Mouse (Mus musculus) lung, embryonic 15.5 days (tissue): Measurements from ENCODE around the gene Adam15. TPM values are rescaled to one million over a fixed set of nuclear protein-coding genes. Genes with fewer than 3 reads are reported as not detected.

ENCODE experiments used
- ATAC-seq: fragments of 200-750 bp; cut with Nextera tagmentation; 2 replicates; pipeline ENCODE4 v1.8.0; 2017; ENCODE audit warnings: moderate number of reproducible peaks, borderline replicate concordance; ENCODE audit not compliant: low FRiP score, low TSS enrichment; ENCODE audit errors: extremely low read depth
- H3K27ac ChIP-seq: fragments of 300-500 bp; sonication (generic); 2 replicates; pipeline ENCODE4 v1.5.1; 2015; ENCODE audit warnings: moderate library complexity, mild to moderate bottlenecking, inconsistent platforms
- H3K27me3 ChIP-seq: fragments of 300-500 bp; sonication (generic); 2 replicates; pipeline ENCODE4 v1.6.1; 2015; ENCODE audit warnings: inconsistent platforms
- H3K36me3 ChIP-seq: fragments of 300-500 bp; sonication (generic); 2 replicates; pipeline ENCODE4 v1.6.1; 2015; ENCODE audit warnings: inconsistent platforms
- H3K4me1 ChIP-seq: fragments of 300-500 bp; sonication (generic); 2 replicates; pipeline ENCODE4 v1.6.1; 2015; ENCODE audit warnings: inconsistent platforms
- H3K4me2 ChIP-seq: fragments of 300-500 bp; sonication (generic); 2 replicates; pipeline ENCODE4 v1.6.1; 2015; ENCODE audit warnings: inconsistent platforms, mild to moderate bottlenecking, moderate library complexity
- H3K4me3 ChIP-seq: fragments of 300-500 bp; sonication (generic); 2 replicates; pipeline ENCODE4 v1.5.1; 2015; ENCODE audit warnings: mild to moderate bottlenecking, inconsistent platforms
- H3K9ac ChIP-seq: fragments of 300-500 bp; sonication (generic); 2 replicates; pipeline ENCODE4 v1.6.1; 2015; ENCODE audit warnings: inconsistent platforms
- H3K9me3 ChIP-seq: fragments of 300-500 bp; sonication (generic); 2 replicates; pipeline ENCODE4 v1.6.1; 2016; ENCODE audit warnings: inconsistent platforms
- WGBS: fragments of 180-500 bp; shearing (Covaris S2); methylation state at CpG from one replicate; pipeline ENCODE4 v1.1.7; 2015; 5-methylcytosine and 5-hydroxymethylcytosine counted together
- polyA plus RNA-seq: library from polyadenylated mRNA; unstranded; fragments of >200 nt; fragmentation: Nextera tagmentation; extraction: Ambion mirVana; gene quantifications from 2 replicates; pipeline ENCODE4 v1.2.1, GENCODE M21; 2015

Adam15 gene
- polyA plus RNA-seq, 1 experiment from 2014 or later: 63.0 TPM

- Histone ChIP-seq H3K4me3 (no peak overlapping the region), H3K27me3 (no peaks in the 10 kb centered on the region; the same call in 1 of the 2 replicates), H3K27ac (no peak overlapping the region), H3K4me2 (no peak overlapping the region), H3K9ac (no peak overlapping the region), H3K36me3 (peaks cover 5% of the 10 kb centered on the region; the same call in 1 of the 2 replicates), H3K4me1 (peaks cover 24% of the 10 kb centered on the region), H3K9me3 (no peaks in the 10 kb centered on the region)
- no peak for ATAC-seq
- 78% methylated on average over 10 of the region's 10 CpGs for WGBS
Measured at GRCm38 (mm10) chr3:89346815-89347540, 2.8 kb downstream of the Adam15 start.

GRCm38 (mm10) chr3:89343279-89343678, 6.5 kb downstream of the Adam15 start:
- H3K36me3 ChIP-seq: peaks cover 5% of the 10 kb centered on the region; the same call in 1 of the 2 replicates
- no peak overlapping the region for H3K9ac ChIP-seq
- H3K9me3 ChIP-seq: no peaks in the 10 kb centered on the region
- no peak overlapping the region for H3K4me3 ChIP-seq
- no peaks in the 10 kb centered on the region for H3K27me3 ChIP-seq
- no peak overlapping the region for H3K4me2 ChIP-seq
- H3K4me1 ChIP-seq: peaks cover 30% of the 10 kb centered on the region
- no peak for ATAC-seq
- no peak overlapping the region for H3K27ac ChIP-seq
- WGBS: 77% methylated on average over 7 of the region's 7 CpGs

DNA sequence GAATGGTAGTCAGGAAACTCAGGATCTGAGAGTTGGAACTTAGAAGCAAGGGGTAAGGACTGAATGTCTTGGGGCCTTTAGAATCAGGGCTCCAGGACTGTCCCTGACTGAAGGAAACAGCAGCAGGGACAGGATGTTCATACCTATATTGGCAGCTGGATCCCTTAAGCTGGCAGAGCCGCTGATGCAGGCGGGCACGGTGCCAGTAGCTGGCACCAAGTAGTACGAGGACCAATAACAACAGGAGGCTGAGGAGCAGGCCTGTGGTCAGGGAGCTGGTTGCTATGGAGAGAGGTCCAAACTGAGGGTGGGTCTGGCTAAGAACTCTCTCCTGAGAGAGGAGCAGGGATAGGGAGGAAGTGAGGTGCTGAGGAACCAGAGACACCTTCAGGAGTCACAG, 8.0 kb downstream of the Adam15 start:
- ATAC-seq: no peak
- Histone ChIP-seq H3K9me3 (no peaks in the 10 kb centered on the region), H3K36me3 (peaks cover 5% of the 10 kb centered on the region; the same call in 1 of the 2 replicates), H3K4me2 (no peak overlapping the region), H3K4me1 (peaks cover 33% of the 10 kb centered on the region), H3K9ac (no peak overlapping the region), H3K27ac (no peak overlapping the region), H3K4me3 (no peak overlapping the region), H3K27me3 (no peaks in the 10 kb centered on the region)
- 81% methylated on average over 4 of the region's 4 CpGs for WGBS

- H3K27me3 ChIP-seq: no peaks in the 10 kb centered on the region
- H3K9me3 ChIP-seq: no peaks in the 10 kb centered on the region
- 7% methylated on average over 11 of the region's 11 CpGs for WGBS
- peaks cover 5% of the 10 kb centered on the region; the same call in 1 of the 2 replicates for H3K36me3 ChIP-seq
- peaks cover 46% of the 10 kb centered on the region for H3K4me1 ChIP-seq
- no peak for ATAC-seq
- peak overlapping the region; percentile 23 for H3K4me3 ChIP-seq
- H3K27ac ChIP-seq: no peak overlapping the region
- H3K4me2 ChIP-seq: peak overlapping the region; percentile 54
- no peak overlapping the region for H3K9ac ChIP-seq
Measured at GRCm38 (mm10) chr3:89340465-89340864, 9.3 kb downstream of the Adam15 start.

DNA sequence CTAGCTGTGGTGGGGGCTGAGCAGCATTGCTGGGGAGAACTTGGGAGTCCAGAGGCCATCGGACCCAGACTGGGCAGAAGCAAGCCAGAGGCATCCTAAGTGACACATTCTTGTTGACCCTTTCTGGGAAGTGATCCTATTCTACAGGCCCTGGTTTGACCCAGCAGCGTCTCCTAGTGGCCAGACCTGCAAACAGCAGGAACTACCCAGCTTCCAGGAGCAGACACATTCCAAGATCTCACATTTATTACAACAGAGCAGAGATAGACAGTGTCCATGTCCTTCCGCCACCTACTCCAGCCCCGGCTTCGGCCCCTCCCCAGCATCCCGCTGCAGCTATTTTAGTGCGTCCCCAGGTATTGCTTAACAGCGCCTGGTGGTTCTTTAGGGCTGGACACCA, 10.4 kb downstream of the Adam15 start:
- H3K27ac ChIP-seq: peak overlapping the region; percentile 88
- H3K9me3 ChIP-seq: no peaks in the 10 kb centered on the region
- no peak overlapping the region for H3K4me3 ChIP-seq
- WGBS: 16% methylated on average over 8 of the region's 8 CpGs
- peak overlapping the region; percentile 76; the same call in 1 of the 2 replicates for H3K4me2 ChIP-seq
- H3K27me3 ChIP-seq: no peaks in the 10 kb centered on the region
- H3K4me1 ChIP-seq: peaks cover 46% of the 10 kb centered on the region
- H3K9ac ChIP-seq: no peak overlapping the region
- H3K36me3 ChIP-seq: peaks cover 14% of the 10 kb centered on the region
- ATAC-seq: no peak

GRCm38 (mm10) chr3:89337721-89338578, 11.8 kb downstream of the Adam15 start, which contains the start of gene Efna4:
Gene Efna4 (minus strand): TSS chr3:89338028.
- no peaks in the 10 kb centered on the region for H3K9me3 ChIP-seq
- peak within 1 kb of the TSS; percentile 91 for H3K9ac ChIP-seq
- WGBS: under 1% methylated on average over 44 of the region's 44 CpGs
- no peaks in the 10 kb centered on the region for H3K27me3 ChIP-seq
- H3K27ac ChIP-seq: peak within 1 kb of the TSS; percentile 88
- peaks cover 22% of the 10 kb centered on the region for H3K36me3 ChIP-seq
- H3K4me2 ChIP-seq: peak within 1 kb of the TSS; percentile 76
- peak; percentile 86 for ATAC-seq
- peak within 1 kb of the TSS; percentile 87 for H3K4me3 ChIP-seq
- H3K4me1 ChIP-seq: peaks cover 50% of the 10 kb centered on the region

DNA sequence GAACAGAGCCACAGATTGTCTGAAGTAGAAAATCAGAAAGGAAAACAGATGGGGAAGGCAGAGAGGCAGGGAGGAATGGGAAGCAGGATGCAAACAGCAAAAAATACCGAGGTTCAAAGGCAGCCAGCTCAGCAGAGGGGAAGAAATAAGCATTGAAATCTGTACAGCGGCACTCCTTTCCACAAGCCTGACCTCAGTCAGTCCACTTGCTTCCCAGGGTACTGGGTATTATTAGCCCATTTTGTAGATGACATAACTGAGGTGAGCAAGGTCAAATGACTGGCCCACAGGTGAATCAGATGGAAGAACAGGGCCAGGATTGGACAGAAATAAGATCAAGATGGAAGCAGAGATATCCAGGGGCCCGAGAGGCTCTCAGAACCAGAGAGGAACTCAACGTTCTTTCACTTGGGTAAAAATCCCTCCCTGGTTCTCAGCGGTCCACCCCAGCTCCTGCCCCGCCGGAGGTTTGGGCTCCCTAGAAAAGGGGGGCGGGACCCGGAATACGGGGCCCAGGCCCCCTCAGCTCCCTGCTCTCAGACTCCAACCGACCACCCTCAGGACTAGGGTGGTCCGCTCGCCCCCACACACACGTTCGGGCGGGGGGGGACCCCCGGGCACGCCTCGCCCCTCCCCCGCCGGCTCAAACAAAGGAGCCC, 12.6 kb downstream of the Adam15 start:
- H3K4me1 ChIP-seq: peaks cover 58% of the 10 kb centered on the region
- peak overlapping the region; percentile 88 for H3K27ac ChIP-seq
- WGBS: under 1% methylated on average over 19 of the region's 21 CpGs
- H3K9me3 ChIP-seq: no peaks in the 10 kb centered on the region
- ATAC-seq: no peak; the same call in 1 of the 2 replicates
- peak overlapping the region; percentile 91 for H3K9ac ChIP-seq
- peaks cover 24% of the 10 kb centered on the region for H3K36me3 ChIP-seq
- peak overlapping the region; percentile 76 for H3K4me2 ChIP-seq
- H3K4me3 ChIP-seq: peak overlapping the region; percentile 87
- H3K27me3 ChIP-seq: no peaks in the 10 kb centered on the region

DNA sequence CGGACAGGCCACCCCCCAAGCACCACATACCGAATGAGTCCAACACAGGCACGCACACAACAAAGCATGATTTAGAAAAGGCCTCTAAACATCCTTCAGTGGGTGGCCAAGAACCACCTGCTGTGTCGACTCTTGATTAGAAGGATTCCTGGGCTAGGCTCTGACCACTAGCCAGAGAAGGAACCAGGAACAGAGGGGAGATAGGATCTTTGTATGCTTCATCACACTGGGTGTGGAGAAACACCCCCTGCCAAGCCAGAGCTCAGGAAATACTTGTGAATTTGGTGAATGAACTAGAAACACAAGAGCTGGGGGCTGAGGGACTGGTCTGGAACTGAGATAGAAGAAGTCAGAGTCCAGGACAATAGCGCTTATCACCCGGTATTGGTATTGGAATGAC, 13.3 kb downstream of the Adam15 start:
- peaks cover 24% of the 10 kb centered on the region for H3K36me3 ChIP-seq
- H3K27me3 ChIP-seq: no peaks in the 10 kb centered on the region
- H3K4me1 ChIP-seq: peaks cover 62% of the 10 kb centered on the region
- peak overlapping the region; percentile 91 for H3K9ac ChIP-seq
- H3K9me3 ChIP-seq: no peaks in the 10 kb centered on the region
- 10% methylated on average over 6 of the region's 6 CpGs for WGBS
- ATAC-seq: no peak
- peak overlapping the region; percentile 87 for H3K4me3 ChIP-seq
- H3K27ac ChIP-seq: peak overlapping the region; percentile 88; the same call in 1 of the 2 replicates
- H3K4me2 ChIP-seq: peak overlapping the region; percentile 76

DNA sequence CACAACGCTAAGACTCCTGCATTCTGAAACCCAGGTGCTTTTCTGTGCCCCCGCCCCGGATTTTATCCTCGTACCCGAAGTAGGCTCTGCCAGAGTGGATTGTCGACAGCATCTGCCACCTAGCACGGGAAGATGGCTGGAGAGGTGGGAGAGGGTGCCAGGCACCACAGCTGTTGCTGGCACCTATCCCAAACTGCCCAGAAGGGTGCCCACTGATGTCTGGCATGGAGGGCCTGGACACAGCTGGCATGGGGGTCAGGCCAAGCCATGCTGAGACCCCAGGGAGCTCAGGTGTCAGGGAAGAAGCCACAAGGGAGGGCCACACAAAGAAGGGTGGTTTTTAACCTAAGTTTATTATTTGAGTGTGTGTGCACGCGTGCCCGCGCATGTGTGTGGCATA, 16.7 kb downstream of the Adam15 start:
- 54% methylated on average over 11 of the region's 11 CpGs for WGBS

GRCm38 (mm10) chr3:89332476-89332875, 17.3 kb downstream of the Adam15 start:
- H3K4me2 ChIP-seq: no peak overlapping the region
- no peaks in the 10 kb centered on the region for H3K9me3 ChIP-seq
- ATAC-seq: no peak
- no peak overlapping the region for H3K4me3 ChIP-seq
- peaks cover 9% of the 10 kb centered on the region; the same call in 1 of the 2 replicates for H3K27me3 ChIP-seq
- H3K27ac ChIP-seq: no peak overlapping the region
- H3K36me3 ChIP-seq: peaks cover 24% of the 10 kb centered on the region
- 37% methylated on average over 12 of the region's 12 CpGs for WGBS
- H3K9ac ChIP-seq: no peak overlapping the region
- H3K4me1 ChIP-seq: peaks cover 39% of the 10 kb centered on the region

More for the DNA sequence above, 16.7 kb downstream of the Adam15 start:
- Histone ChIP-seq H3K36me3 (peaks cover 24% of the 10 kb centered on the region), H3K4me1 (peaks cover 40% of the 10 kb centered on the region), H3K27ac (no peak overlapping the region), H3K9ac (no peak overlapping the region), H3K4me3 (no peak overlapping the region), H3K9me3 (no peaks in the 10 kb centered on the region), H3K4me2 (no peak overlapping the region), H3K27me3 (peaks cover 8% of the 10 kb centered on the region; the same call in 1 of the 2 replicates)
- no peak for ATAC-seq

- WGBS: 40% methylated on average over 10 of the region's 10 CpGs
- H3K4me3 ChIP-seq: no peak overlapping the region
- H3K9ac ChIP-seq: no peak overlapping the region
- H3K4me2 ChIP-seq: no peak overlapping the region
- no peak overlapping the region for H3K27ac ChIP-seq
- H3K27me3 ChIP-seq: peaks cover 9% of the 10 kb centered on the region; the same call in 1 of the 2 replicates
- ATAC-seq: no peak
- H3K9me3 ChIP-seq: no peaks in the 10 kb centered on the region
- H3K4me1 ChIP-seq: peaks cover 37% of the 10 kb centered on the region
- peaks cover 24% of the 10 kb centered on the region for H3K36me3 ChIP-seq
Measured at GRCm38 (mm10) chr3:89332013-89332412, 17.8 kb downstream of the Adam15 start.
